Mouse (Mus musculus) embryo, embryonic 10.5 days (tissue): Measurements from ENCODE around the gene Galns.

Experiments used
- DNase-seq: peaks from one replicate; pipeline ENCODE4 v3.0.0-alpha.2; 2015; ENCODE audit warnings: low spot score

Gene Galns

GRCm38 (mm10) chr8:122568109-122568504 is 43.2 kb downstream of the Galns start:
- no peak for DNase-seq

GRCm38 (mm10) chr8:122567361-122568108 is 43.7 kb downstream of the Galns start, which contains the start of gene Cdt1:
Gene Cdt1 (plus strand): TSS chr8:122568015.
- DNase-seq = peak; percentile 98

GRCm38 (mm10) chr8:122566766-122567165 is 44.5 kb downstream of the Galns start:
- peak; percentile 57 for DNase-seq

- no peak for DNase-seq
Observed at GRCm38 (mm10) chr8:122564363-122565352, 46.6 kb downstream of the Galns start.

- no peak for DNase-seq
Observed at GRCm38 (mm10) chr8:122561199-122561598, 50.1 kb downstream of the Galns start.

GRCm38 (mm10) chr8:122558671-122559349 is 52.5 kb downstream of the Galns start:
- peak; percentile 55 for DNase-seq

- no peak for DNase-seq
Observed at GRCm38 (mm10) chr8:122557248-122558038, 53.8 kb downstream of the Galns start.

- DNase-seq = no peak
Observed at GRCm38 (mm10) chr8:122556030-122557009, 54.9 kb downstream of the Galns start.

- DNase-seq = no peak
Observed at GRCm38 (mm10) chr8:122554786-122555185, 56.5 kb downstream of the Galns start.

- DNase-seq = peak; percentile 88
Observed at GRCm38 (mm10) chr8:122551265-122552051, 59.8 kb downstream of the Galns start, which contains the start of gene Piezo1. Gene Piezo1 (minus strand): TSS chr8:122551329.

- no peak for DNase-seq
Observed at GRCm38 (mm10) chr8:122550995-122551264, 60.3 kb downstream of the Galns start.

GRCm38 (mm10) chr8:122550234-122550994 is 60.8 kb downstream of the Galns start:
- DNase-seq = peak; percentile 67

GRCm38 (mm10) chr8:122548891-122549439 is 62.3 kb downstream of the Galns start:
- no peak for DNase-seq

GRCm38 (mm10) chr8:122548331-122548730 is 62.9 kb downstream of the Galns start:
- DNase-seq = no peak

- DNase-seq = peak; percentile 51
Observed at GRCm38 (mm10) chr8:122547815-122548214, 63.4 kb downstream of the Galns start.

GRCm38 (mm10) chr8:122546811-122547453 is 64.3 kb downstream of the Galns start:
- DNase-seq = peak; percentile 52

- DNase-seq = no peak
Observed at GRCm38 (mm10) chr8:122546066-122546755, 65.1 kb downstream of the Galns start.
